Mouse (Mus musculus): ENCODE data around the gene Ang5. TPM values are rescaled to one million over a fixed set of nuclear protein-coding genes. Genes with fewer than 3 reads are reported as not detected.
A peak's percentile ranks its signal among the peaks of the same experiment; 100 is the strongest.
"Not testable (repeated sequence)": the region's sequence is repeated elsewhere in the genome, so short reads cannot be mapped to it uniquely, and the experiment has no call there.

The Ang5 gene
- polyA plus RNA-seq, 1 experiment from 2014 or later, result not detected

DNA sequence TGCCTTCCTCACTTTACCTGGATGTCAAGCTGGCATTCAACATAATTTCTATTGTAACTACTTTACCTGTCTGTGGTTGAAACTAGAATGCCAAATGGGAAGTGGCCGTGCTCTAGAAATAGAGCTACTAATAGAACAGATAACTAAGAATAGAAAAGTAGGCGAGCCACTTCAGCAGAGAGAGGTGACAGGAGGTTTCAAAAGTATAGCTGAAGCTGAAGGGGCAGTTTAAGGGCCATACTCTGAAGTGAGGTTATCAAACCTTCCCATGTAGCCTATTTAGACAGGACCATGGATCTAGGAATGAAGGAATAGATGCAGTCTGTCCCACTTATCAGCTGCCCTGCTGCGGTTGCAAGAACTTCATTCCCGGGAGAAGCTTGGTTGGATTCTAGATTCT, 26.6 kb downstream of the Ang5 start:
- Histone ChIP-seq H3K4me1 (ENCODE audit: control insufficient read depth, insufficient read depth, low read length) (no peaks in the 10 kb centered on the region), H3K9ac (ENCODE audit: low read length) (no peak overlapping the region), H3K4me2 (ENCODE audit: low read depth) (no peak overlapping the region), H3K27me3 (ENCODE audit: control insufficient read depth, insufficient read depth, low read length) (no peaks in the 10 kb centered on the region), H3K36me3 (ENCODE audit: control insufficient read depth, insufficient read depth, low read length) (no peaks in the 10 kb centered on the region), H3K27ac (ENCODE audit: low read depth, low read length) (no peak overlapping the region), H3K9me3 (ENCODE audit: control insufficient read depth, low read length) (no peaks in the 10 kb centered on the region), H3K4me3 (ENCODE audit: low read depth, low read length) (no peak overlapping the region)
- DNase-seq (ENCODE audit: low spot score), result no peak
- ATAC-seq (ENCODE audit: insufficient read depth, low FRiP score, low TSS enrichment), result no peak
- WGBS, result 76% methylated on average over 4 of the region's 4 CpGs

DNA sequence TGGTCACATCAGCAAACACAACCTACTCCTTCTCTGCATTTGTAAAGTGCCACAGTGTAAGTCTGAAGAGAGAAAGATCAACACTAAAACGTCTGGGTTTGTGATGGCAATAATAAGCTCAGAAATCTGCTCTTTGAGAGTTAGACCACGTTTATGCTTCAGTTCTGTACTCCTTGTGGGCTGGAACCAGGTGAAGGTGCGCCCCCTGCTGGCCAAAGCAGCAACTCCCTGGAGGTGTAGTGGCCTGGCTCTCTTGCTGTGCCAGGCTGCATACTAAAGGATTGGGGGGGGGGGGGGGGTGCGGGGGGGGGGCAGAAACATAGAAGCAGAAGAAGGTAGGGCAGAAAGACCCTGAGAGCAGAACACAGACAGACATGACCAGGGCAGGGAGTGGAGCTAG, 27.0 kb downstream of the Ang5 start:
- Histone ChIP-seq H3K9ac (ENCODE audit: low read length) (no peak overlapping the region), H3K27ac (ENCODE audit: low read depth, low read length) (no peak overlapping the region), H3K4me3 (ENCODE audit: low read depth, low read length) (no peak overlapping the region), H3K4me2 (ENCODE audit: low read depth) (no peak overlapping the region), H3K36me3 (ENCODE audit: control insufficient read depth, insufficient read depth, low read length) (no peaks in the 10 kb centered on the region), H3K27me3 (ENCODE audit: control insufficient read depth, insufficient read depth, low read length) (no peaks in the 10 kb centered on the region), H3K9me3 (ENCODE audit: control insufficient read depth, low read length) (no peaks in the 10 kb centered on the region), H3K4me1 (ENCODE audit: control insufficient read depth, insufficient read depth, low read length) (no peaks in the 10 kb centered on the region)
- DNase-seq (ENCODE audit: low spot score) (peak; percentile 63), ATAC-seq (ENCODE audit: insufficient read depth, low FRiP score, low TSS enrichment) (0 out of 2 replicates have a peak, but pooled peaks have one; percentile 69)
- WGBS, result 0% methylated on average over 3 of the region's 4 CpGs

DNA sequence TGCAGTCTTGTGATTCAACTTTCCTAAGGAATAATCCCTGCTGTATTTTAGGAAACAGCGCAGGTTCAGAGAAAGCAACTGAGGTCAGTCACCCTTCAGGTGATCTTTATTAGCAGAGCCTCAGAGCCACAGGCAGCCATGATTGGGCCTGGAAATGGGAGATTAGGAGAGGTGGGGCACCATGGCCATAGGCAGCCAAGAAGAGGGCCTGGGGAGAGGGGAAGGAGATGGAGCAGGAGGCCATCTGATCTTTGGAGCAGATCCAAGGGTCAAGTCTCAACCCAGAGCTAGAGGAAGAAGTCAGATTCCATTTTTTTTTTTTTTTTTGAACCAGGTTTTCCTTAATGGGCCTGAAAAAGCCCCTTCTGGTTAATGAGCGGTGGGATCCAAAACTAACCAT, 29.3 kb downstream of the Ang5 start:
- ATAC-seq (ENCODE audit: insufficient read depth, low FRiP score, low TSS enrichment), result no peak
- H3K36me3 ChIP-seq (ENCODE audit: control insufficient read depth, insufficient read depth, low read length), result no peaks in the 10 kb centered on the region
- no peak overlapping the region for H3K9ac ChIP-seq (ENCODE audit: low read length)
- H3K27me3 ChIP-seq (ENCODE audit: control insufficient read depth, insufficient read depth, low read length), result no peaks in the 10 kb centered on the region
- no peak for DNase-seq (ENCODE audit: low spot score)
- H3K4me3 ChIP-seq (ENCODE audit: low read depth, low read length), result no peak overlapping the region
- H3K27ac ChIP-seq (ENCODE audit: low read depth, low read length), result no peak overlapping the region
- H3K9me3 ChIP-seq (ENCODE audit: control insufficient read depth, low read length), result no peaks in the 10 kb centered on the region
- WGBS, result 96% methylated on average over 2 of the region's 2 CpGs
- H3K4me2 ChIP-seq (ENCODE audit: low read depth), result no peak overlapping the region
- H3K4me1 ChIP-seq (ENCODE audit: control insufficient read depth, insufficient read depth, low read length), result no peaks in the 10 kb centered on the region

GRCm38 (mm10) chr14:43987404-43987803, 30.5 kb downstream of the Ang5 start:
- 19% methylated on average over 5 of the region's 5 CpGs for WGBS
- H3K36me3 ChIP-seq (ENCODE audit: control insufficient read depth, insufficient read depth, low read length); H3K9ac ChIP-seq (ENCODE audit: low read length); H3K27ac ChIP-seq (ENCODE audit: low read depth, low read length); H3K27me3 ChIP-seq (ENCODE audit: control insufficient read depth, insufficient read depth, low read length); H3K4me3 ChIP-seq (ENCODE audit: low read depth, low read length); H3K4me1 ChIP-seq (ENCODE audit: control insufficient read depth, insufficient read depth, low read length); H3K9me3 ChIP-seq (ENCODE audit: control insufficient read depth, low read length); H3K4me2 ChIP-seq (ENCODE audit: low read depth): not testable (repeated sequence)
- DNase-seq (ENCODE audit: low spot score) (peak; percentile 67), ATAC-seq (ENCODE audit: insufficient read depth, low FRiP score, low TSS enrichment) (peak; percentile 50)

DNA sequence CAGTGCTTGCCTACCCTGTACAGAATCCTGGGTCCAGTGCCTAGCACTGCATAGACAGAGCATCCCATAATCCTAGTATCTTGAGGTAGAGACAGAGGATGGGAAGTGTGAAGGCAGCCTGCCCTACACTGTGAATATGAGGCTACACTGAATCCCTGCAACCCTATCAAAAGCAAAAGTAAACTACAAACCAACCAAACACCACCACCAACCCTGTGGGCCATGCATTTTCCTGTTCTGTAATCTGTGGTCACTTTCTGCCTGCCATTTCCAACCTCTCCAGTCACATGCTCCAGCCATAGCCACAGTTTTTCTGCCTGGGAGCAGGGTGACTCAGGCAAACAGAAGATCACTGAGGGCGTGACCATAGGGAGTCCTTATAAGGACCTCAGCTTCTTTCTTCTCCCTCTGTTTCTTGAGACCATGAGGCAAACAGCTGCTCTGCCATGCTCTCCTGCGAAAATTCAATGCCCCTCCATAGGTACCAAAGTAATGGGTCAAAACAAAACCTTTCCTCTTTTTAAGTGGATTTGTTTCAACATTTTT, 41.7 kb downstream of the Ang5 start:
- H3K4me3 ChIP-seq (ENCODE audit: low read depth, low read length); H3K27ac ChIP-seq (ENCODE audit: low read depth, low read length); H3K36me3 ChIP-seq (ENCODE audit: control insufficient read depth, insufficient read depth, low read length); H3K27me3 ChIP-seq (ENCODE audit: control insufficient read depth, insufficient read depth, low read length); DNase-seq (ENCODE audit: low spot score); ATAC-seq (ENCODE audit: insufficient read depth, low FRiP score, low TSS enrichment); H3K9me3 ChIP-seq (ENCODE audit: control insufficient read depth, low read length); H3K9ac ChIP-seq (ENCODE audit: low read length); H3K4me1 ChIP-seq (ENCODE audit: control insufficient read depth, insufficient read depth, low read length); H3K4me2 ChIP-seq (ENCODE audit: low read depth): not testable (repeated sequence)
- 80% methylated on average over 2 of the region's 2 CpGs for WGBS

DNA sequence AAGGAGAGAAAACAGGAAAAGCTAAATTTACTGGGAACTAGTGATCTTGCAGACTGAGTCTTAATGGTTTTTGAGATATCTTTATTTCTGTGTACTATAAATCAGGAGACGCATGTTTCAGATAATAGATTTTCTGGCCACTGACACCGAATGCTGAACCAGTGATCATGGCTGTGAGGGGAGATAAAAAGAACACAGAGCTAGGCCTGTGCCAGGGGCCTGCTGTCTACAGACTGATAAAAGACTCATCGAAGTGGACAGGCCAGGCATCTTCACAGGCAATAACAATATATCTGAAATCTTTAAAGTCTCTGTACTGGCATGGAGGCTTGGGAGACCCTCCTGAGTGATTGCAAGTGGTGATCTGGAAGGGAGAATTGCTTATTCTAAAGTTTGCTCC, 44.7 kb downstream of the Ang5 start:
- H3K36me3 ChIP-seq (ENCODE audit: control insufficient read depth, insufficient read depth, low read length), result no peaks in the 10 kb centered on the region
- 84% methylated on average over 3 of the region's 3 CpGs for WGBS
- no peak for ATAC-seq (ENCODE audit: insufficient read depth, low FRiP score, low TSS enrichment)
- no peaks in the 10 kb centered on the region for H3K27me3 ChIP-seq (ENCODE audit: control insufficient read depth, insufficient read depth, low read length)
- DNase-seq (ENCODE audit: low spot score), result no peak
- no peak overlapping the region for H3K4me3 ChIP-seq (ENCODE audit: low read depth, low read length)
- no peak overlapping the region for H3K27ac ChIP-seq (ENCODE audit: low read depth, low read length)
- H3K9me3 ChIP-seq (ENCODE audit: control insufficient read depth, low read length), result no peaks in the 10 kb centered on the region
- H3K9ac ChIP-seq (ENCODE audit: low read length), result no peak overlapping the region
- no peak overlapping the region for H3K4me2 ChIP-seq (ENCODE audit: low read depth)
- no peaks in the 10 kb centered on the region for H3K4me1 ChIP-seq (ENCODE audit: control insufficient read depth, insufficient read depth, low read length)

- H3K4me2 ChIP-seq (ENCODE audit: low read depth), result no peak within 1 kb of the TSS
- DNase-seq (ENCODE audit: low spot score) (no peak), ATAC-seq (ENCODE audit: insufficient read depth, low FRiP score, low TSS enrichment) (no peak)
- H3K36me3 ChIP-seq (ENCODE audit: control insufficient read depth, insufficient read depth, low read length), result no peaks in the 10 kb centered on the region
- WGBS, result 87% methylated on average over 1 of the region's 1 CpGs
- no peaks in the 10 kb centered on the region for H3K4me1 ChIP-seq (ENCODE audit: control insufficient read depth, insufficient read depth, low read length)
- H3K9ac ChIP-seq (ENCODE audit: low read length), result no peak within 1 kb of the TSS
- H3K27me3 ChIP-seq (ENCODE audit: control insufficient read depth, insufficient read depth, low read length), result no peaks in the 10 kb centered on the region
- no peak within 1 kb of the TSS for H3K27ac ChIP-seq (ENCODE audit: low read depth, low read length)
- H3K4me3 ChIP-seq (ENCODE audit: low read depth, low read length), result no peak within 1 kb of the TSS
- H3K9me3 ChIP-seq (ENCODE audit: control insufficient read depth, low read length), result no peaks in the 10 kb centered on the region
Observed at GRCm38 (mm10) chr14:44002169-44002568, 45.3 kb downstream of the Ang5 start, which contains the start of gene Ang6. Gene Ang6, minus strand, starts transcription at chr14:44002269.

DNA sequence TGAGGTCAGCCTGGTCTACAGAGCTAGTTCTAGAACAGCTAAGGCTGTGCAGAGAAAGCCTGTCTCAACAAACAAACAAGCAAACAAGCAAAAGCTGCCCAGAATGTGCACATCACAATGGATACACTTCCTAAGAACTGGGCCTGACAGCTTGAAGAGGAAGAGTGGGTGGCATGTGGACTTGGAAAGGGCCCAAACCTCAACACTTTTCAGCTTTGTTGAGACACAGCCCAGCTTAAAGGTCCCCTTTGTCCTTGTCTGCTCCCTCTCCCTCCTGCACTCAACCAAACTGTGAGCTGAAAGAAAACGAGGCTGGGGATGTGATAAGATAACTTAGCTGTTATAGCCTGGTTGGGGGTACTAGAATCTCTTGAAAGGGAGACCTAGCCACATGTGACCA, 51.2 kb downstream of the Ang5 start:
- H3K9ac ChIP-seq (ENCODE audit: low read length); H3K4me1 ChIP-seq (ENCODE audit: control insufficient read depth, insufficient read depth, low read length); H3K27ac ChIP-seq (ENCODE audit: low read depth, low read length); ATAC-seq (ENCODE audit: insufficient read depth, low FRiP score, low TSS enrichment); H3K4me2 ChIP-seq (ENCODE audit: low read depth); H3K4me3 ChIP-seq (ENCODE audit: low read depth, low read length); H3K36me3 ChIP-seq (ENCODE audit: control insufficient read depth, insufficient read depth, low read length); DNase-seq (ENCODE audit: low spot score); H3K27me3 ChIP-seq (ENCODE audit: control insufficient read depth, insufficient read depth, low read length); H3K9me3 ChIP-seq (ENCODE audit: control insufficient read depth, low read length): not testable (repeated sequence)
- no CpG with 5 or more reads among the region's 1 CpGs for WGBS

DNA sequence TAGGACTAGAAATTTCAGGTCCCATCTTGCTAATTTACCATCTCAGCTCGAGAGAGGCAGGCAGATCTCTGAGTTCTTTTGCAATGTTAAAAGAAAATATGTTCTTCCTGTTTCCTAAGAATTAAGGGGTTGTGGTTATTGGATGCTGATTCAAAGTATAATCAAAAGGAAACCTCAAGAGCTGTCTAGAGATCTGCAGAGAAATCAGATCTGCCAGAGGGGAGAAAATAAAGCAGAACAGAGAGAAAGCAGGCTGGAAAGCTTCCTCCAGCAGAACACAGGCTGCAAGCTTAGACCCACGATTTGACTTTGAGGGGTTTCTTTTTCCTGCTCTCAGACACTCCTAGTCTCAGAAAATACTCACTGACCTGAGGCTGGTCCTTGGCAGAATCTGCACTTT, 52.8 kb downstream of the Ang5 start:
- ATAC-seq (ENCODE audit: insufficient read depth, low FRiP score, low TSS enrichment); H3K27ac ChIP-seq (ENCODE audit: low read depth, low read length); H3K9ac ChIP-seq (ENCODE audit: low read length); H3K4me1 ChIP-seq (ENCODE audit: control insufficient read depth, insufficient read depth, low read length); H3K9me3 ChIP-seq (ENCODE audit: control insufficient read depth, low read length); H3K27me3 ChIP-seq (ENCODE audit: control insufficient read depth, insufficient read depth, low read length); H3K4me3 ChIP-seq (ENCODE audit: low read depth, low read length); DNase-seq (ENCODE audit: low spot score); H3K36me3 ChIP-seq (ENCODE audit: control insufficient read depth, insufficient read depth, low read length); H3K4me2 ChIP-seq (ENCODE audit: low read depth): not testable (repeated sequence)
- WGBS, result 75% methylated on average over 2 of the region's 2 CpGs

All from neural tube, embryonic 11.5 days (tissue).